Mouse (Mus musculus): Measurements from ENCODE around the gene AC129217.1.

DNA sequence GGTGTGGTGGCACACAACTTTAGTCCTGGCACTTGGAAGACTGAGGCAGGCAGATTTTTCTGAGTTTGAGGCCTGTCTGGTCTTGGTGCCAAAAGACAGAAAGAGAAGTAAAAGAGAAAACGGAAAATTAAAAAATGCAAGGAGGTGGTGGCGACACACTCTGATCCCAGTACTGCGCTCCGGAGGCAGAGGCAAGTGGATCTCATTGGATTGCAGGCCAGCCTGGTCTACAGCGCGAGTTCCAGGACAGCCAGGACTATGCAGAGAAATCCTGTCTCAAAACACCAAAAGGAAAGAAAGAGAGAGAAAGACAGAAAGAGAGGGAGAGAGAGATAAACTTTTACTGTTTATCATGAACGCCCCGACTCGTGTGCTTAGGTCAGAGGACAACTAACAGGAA lies 41.3 kb downstream of the AC129217.1 start:
- TF ChIP-seq CTCF (IDR thresholded peaks at IDR 0.05; ENCODE audit: extremely low read depth, insufficient read length, insufficient replicate concordance, low read depth, low read length) (no peak), POLR2A (IDR thresholded peaks at IDR 0.05; ENCODE audit: low read depth, low read length) (no peak)

Measured in small intestine, adult 2 months (tissue).